Mouse (Mus musculus) heart, embryonic 16.5 days (tissue): ENCODE measurements at regions not wholly inside any gene's neighbourhood (a gene's known extent, or its start where the extent isn't known, plus 50 kb on each side); places are given as distances from the start of the nearest gene placed in this dataset.
A peak's percentile ranks its signal among the peaks of the same experiment; 100 is the strongest.

Source experiments
- ATAC-seq: fragments of 200-750 bp; cut with Nextera tagmentation; replicated peaks from 2 replicates; pipeline ENCODE4 v1.8.0; 2017; ENCODE audit warnings: moderate number of reproducible peaks; ENCODE audit not compliant: insufficient read depth, low FRiP score; ENCODE audit errors: extremely low read depth
- H3K27ac ChIP-seq: fragments of 300-500 bp; sonication (generic); 2 replicates; pipeline ENCODE4 v1.5.1; 2014; ENCODE audit warnings: mild to moderate bottlenecking, low read length, control low read depth, moderate library complexity
- H3K27me3 ChIP-seq: fragments of 300-500 bp; sonication (generic); 2 replicates; pipeline ENCODE4 v1.6.1; 2014; ENCODE audit warnings: low read length, mixed read lengths; ENCODE audit not compliant: control insufficient read depth, insufficient read depth
- H3K36me3 ChIP-seq: fragments of 300-500 bp; sonication (generic); 2 replicates; pipeline ENCODE4 v1.6.1; 2014; ENCODE audit not compliant: control insufficient read depth, insufficient read depth
- H3K4me1 ChIP-seq: fragments of 300-500 bp; sonication (generic); 2 replicates; pipeline ENCODE4 v1.6.1; 2014; ENCODE audit warnings: low read length, mixed read lengths; ENCODE audit not compliant: control insufficient read depth, insufficient read depth
- H3K4me2 ChIP-seq: fragments of 300-500 bp; sonication (generic); 2 replicates; pipeline ENCODE4 v1.6.1; 2014; ENCODE audit warnings: low read depth, mild to moderate bottlenecking, control low read depth, low read length
- H3K4me3 ChIP-seq: fragments of 300-500 bp; sonication (generic); 2 replicates; pipeline ENCODE4 v1.5.1; 2014; ENCODE audit warnings: mild to moderate bottlenecking, control low read depth, low read length
- H3K9ac ChIP-seq: fragments of 300-500 bp; sonication (generic); 2 replicates; pipeline ENCODE4 v1.6.1; 2014; ENCODE audit warnings: low read length, control low read depth
- H3K9me3 ChIP-seq: fragments of 300-500 bp; sonication (generic); replicated peaks from 2 replicates; pipeline ENCODE4 v1.6.1; 2016; ENCODE audit warnings: low read length; ENCODE audit not compliant: control insufficient read depth
- WGBS: fragments of 180-500 bp; shearing (Covaris S2); extraction: QIAGEN DNeasy Blood & Tissue Kit; methylation state at CpG from one replicate; pipeline ENCODE4 v1.1.7; 2014; 5-methylcytosine and 5-hydroxymethylcytosine counted together

- H3K9me3 ChIP-seq: no peaks in the 10 kb centered on the region
- no peak overlapping the region for H3K27ac ChIP-seq
- no peak overlapping the region for H3K9ac ChIP-seq
- peaks cover 3% of the 10 kb centered on the region; the same call in 1 of the 2 replicates for H3K4me1 ChIP-seq
- no peaks in the 10 kb centered on the region for H3K36me3 ChIP-seq
- H3K27me3 ChIP-seq: no peaks in the 10 kb centered on the region
- H3K4me3 ChIP-seq: no peak overlapping the region
- ATAC-seq: no peak
- no peak overlapping the region for H3K4me2 ChIP-seq
- 73% methylated on average over 1 of the region's 1 CpGs for WGBS
These were observed 59.1 kb downstream of the Bmp15 start for GRCm38 (mm10) chrX:6261469-6261868.

DNA sequence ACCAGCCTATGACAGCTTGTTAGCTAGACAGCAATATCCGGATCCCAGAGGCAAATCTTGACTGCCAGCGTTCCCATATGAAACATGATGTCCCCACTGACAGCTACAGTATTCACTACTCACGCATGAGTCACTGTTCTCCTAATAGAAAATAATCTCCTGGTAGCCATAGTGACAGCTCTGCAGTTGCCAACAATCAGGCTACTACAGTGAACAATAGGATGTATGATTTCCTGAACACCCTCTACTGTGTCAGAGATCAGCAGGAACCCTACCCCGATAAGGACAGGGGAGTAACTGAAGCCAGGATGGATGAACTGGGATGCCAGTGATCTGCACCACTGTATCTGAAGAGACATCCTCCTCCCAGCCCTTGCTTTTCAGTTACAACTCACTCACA lies 62.0 kb downstream of the Bmp15 start:
- Histone ChIP-seq H3K36me3 (no peaks in the 10 kb centered on the region), H3K4me3 (no peak overlapping the region), H3K9ac (no peak overlapping the region), H3K9me3 (no peaks in the 10 kb centered on the region), H3K27ac (peak overlapping the region; percentile 61), H3K27me3 (no peaks in the 10 kb centered on the region), H3K4me1 (peaks cover 3% of the 10 kb centered on the region; the same call in 1 of the 2 replicates), H3K4me2 (no peak overlapping the region)
- WGBS: 36% methylated on average over 4 of the region's 4 CpGs
- peak; percentile 89 for ATAC-seq

DNA sequence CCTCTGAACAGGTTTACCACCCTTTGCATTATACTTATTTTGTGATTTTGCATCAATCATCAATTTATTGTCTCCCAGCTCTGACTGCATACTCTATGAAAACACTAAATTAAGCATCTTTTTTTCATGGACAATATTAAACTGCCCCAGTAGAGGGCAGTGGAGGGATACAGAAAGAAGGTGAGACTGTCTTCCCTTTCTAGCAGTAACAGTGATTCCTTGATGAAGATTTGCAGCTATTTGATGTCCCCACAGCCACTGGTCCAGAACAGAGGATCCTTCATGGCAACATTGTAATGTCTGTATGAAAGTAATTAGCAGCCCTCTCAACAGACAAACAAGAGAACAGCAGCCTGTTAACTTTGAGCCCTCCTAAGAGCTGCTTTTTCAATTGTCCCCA lies 66.5 kb downstream of the Bmp15 start:
- ATAC-seq: no peak
- H3K9ac ChIP-seq: no peak overlapping the region
- H3K36me3 ChIP-seq: no peaks in the 10 kb centered on the region
- H3K27ac ChIP-seq: no peak overlapping the region
- H3K4me2 ChIP-seq: no peak overlapping the region
- no peaks in the 10 kb centered on the region for H3K27me3 ChIP-seq
- H3K4me1 ChIP-seq: peaks cover 3% of the 10 kb centered on the region; the same call in 1 of the 2 replicates
- H3K4me3 ChIP-seq: no peak overlapping the region
- no peaks in the 10 kb centered on the region for H3K9me3 ChIP-seq

- H3K4me2 ChIP-seq: no peak overlapping the region
- H3K4me1 ChIP-seq: no peaks in the 10 kb centered on the region
- H3K36me3 ChIP-seq: no peaks in the 10 kb centered on the region
- WGBS: 33% methylated on average over 2 of the region's 2 CpGs
- H3K4me3 ChIP-seq: no peak overlapping the region
- H3K27ac ChIP-seq: no peak overlapping the region
- H3K9ac ChIP-seq: no peak overlapping the region
- ATAC-seq: no peak
- H3K9me3 ChIP-seq: no peaks in the 10 kb centered on the region
- no peaks in the 10 kb centered on the region for H3K27me3 ChIP-seq
These were observed 67.6 kb downstream of the Bmp15 start for GRCm38 (mm10) chrX:6252873-6253272.
